Mouse (Mus musculus) layer of hippocampus, adult 2 months (tissue): Measurements from ENCODE around the gene Tle4. TPM values are rescaled to one million over a fixed set of nuclear protein-coding genes. Genes with fewer than 3 reads are reported as not detected.
A peak's percentile ranks its signal among the peaks of the same experiment; 100 is the strongest.

ENCODE experiments used
- DNase-seq, 2 experiments: peaks; one replicate each; pipeline ENCODE4 v3.0.0; 2022; ENCODE audit warnings: low spot score in 2 of 2
- H3K27ac ChIP-seq: fragments of 200-600 bp; 2 replicates; pipeline ENCODE4 v1.8.1; 2022
- H3K4me3 ChIP-seq: fragments of 200-600 bp; 2 replicates; pipeline ENCODE4 v1.8.1; 2022; ENCODE audit warnings: mild to moderate bottlenecking
- CTCF ChIP-seq: fragments of 200-600 bp; conservative IDR thresholded peaks from 2 replicates; pipeline ENCODE4 v1.8.1; 2022; ENCODE audit warnings: antibody characterized with exemption, mild to moderate bottlenecking, moderate library complexity
- total RNA-seq, 2 experiments: library from RNA; stranded (reverse); gene quantifications; 2 replicates each; pipeline ENCODE4 v1.2.3; 2021

The Tle4 gene
- total RNA-seq, 2 experiments from 2014 or later = 40.9 to 41.7 TPM

GRCm38 (mm10) chr19:14585235-14585634, 12.6 kb downstream of the Tle4 start:
- TF ChIP-seq CTCF = no peak
- H3K4me3 ChIP-seq = no peak overlapping the region
- H3K27ac ChIP-seq = no peak overlapping the region
- DNase-seq = no peak

GRCm38 (mm10) chr19:14578698-14579097, 19.2 kb downstream of the Tle4 start:
- no peak overlapping the region for H3K4me3 ChIP-seq
- TF ChIP-seq CTCF = no peak
- H3K27ac ChIP-seq = no peak overlapping the region
- no peak for DNase-seq

GRCm38 (mm10) chr19:14578016-14578415, 19.8 kb downstream of the Tle4 start:
- Histone ChIP-seq H3K27ac (no peak overlapping the region), H3K4me3 (no peak overlapping the region)
- no peak for DNase-seq
- TF ChIP-seq CTCF = no peak

- no peak for TF ChIP-seq CTCF
- Histone ChIP-seq H3K27ac (no peak overlapping the region), H3K4me3 (no peak overlapping the region)
- no peak for DNase-seq
These were observed 21.5 kb downstream of the Tle4 start for GRCm38 (mm10) chr19:14576311-14576710.

- no peak for DNase-seq
- H3K4me3 ChIP-seq = no peak overlapping the region
- TF ChIP-seq CTCF = no peak
- no peak overlapping the region for H3K27ac ChIP-seq
These were observed 29.0 kb downstream of the Tle4 start for GRCm38 (mm10) chr19:14568879-14569278.

GRCm38 (mm10) chr19:14567081-14567480, 30.8 kb downstream of the Tle4 start:
- Histone ChIP-seq H3K4me3 (no peak overlapping the region), H3K27ac (peak overlapping the region; percentile 51)
- DNase-seq = no peak
- TF ChIP-seq CTCF = no peak

GRCm38 (mm10) chr19:14566564-14567021, 31.3 kb downstream of the Tle4 start:
- H3K4me3 ChIP-seq = no peak overlapping the region
- peak overlapping the region; percentile 51 for H3K27ac ChIP-seq
- TF ChIP-seq CTCF = no peak
- DNase-seq = peak; percentile 21 to 29

- no peak for DNase-seq
- H3K4me3 ChIP-seq = no peak overlapping the region
- H3K27ac ChIP-seq = peak overlapping the region; percentile 47; the same call in 1 of the 2 replicates
- TF ChIP-seq CTCF = no peak
These were observed 32.3 kb downstream of the Tle4 start for GRCm38 (mm10) chr19:14565424-14566069.

GRCm38 (mm10) chr19:14563273-14563959, 34.4 kb downstream of the Tle4 start:
- Histone ChIP-seq H3K27ac (no peak overlapping the region), H3K4me3 (no peak overlapping the region)
- no peak for TF ChIP-seq CTCF
- no peak for DNase-seq

- Histone ChIP-seq H3K4me3 (no peak overlapping the region), H3K27ac (no peak overlapping the region)
- TF ChIP-seq CTCF = no peak
- no peak for DNase-seq
These were observed 50.0 kb downstream of the Tle4 start for GRCm38 (mm10) chr19:14547871-14548270.

- Histone ChIP-seq H3K27ac (no peak overlapping the region), H3K4me3 (no peak overlapping the region)
- no peak for DNase-seq
- no peak for TF ChIP-seq CTCF
These were observed 50.6 kb downstream of the Tle4 start for GRCm38 (mm10) chr19:14547133-14547842.

- no peak overlapping the region for H3K4me3 ChIP-seq
- no peak for DNase-seq
- H3K27ac ChIP-seq = no peak overlapping the region
- TF ChIP-seq CTCF = no peak
These were observed 52.4 kb downstream of the Tle4 start for GRCm38 (mm10) chr19:14545485-14545884.

GRCm38 (mm10) chr19:14543305-14543704, 54.5 kb downstream of the Tle4 start:
- no peak overlapping the region for H3K27ac ChIP-seq
- TF ChIP-seq CTCF = no peak
- DNase-seq = no peak
- no peak overlapping the region for H3K4me3 ChIP-seq
